Mouse (Mus musculus) embryo, embryonic 10.5 days (tissue): Measurements from ENCODE around the gene Ppp1r9b.
"Not testable (repeated sequence)": the region's sequence is repeated elsewhere in the genome, so short reads cannot be mapped to it uniquely, and the experiment has no call there.

Experiments
- DNase-seq: peaks from one replicate; pipeline ENCODE4 v3.0.0-alpha.2; 2015; ENCODE audit warnings: low spot score

The Ppp1r9b gene

GRCm38 (mm10) chr11:94990749-94991577, at the start of gene Ppp1r9b:
TSS of gene Ppp1r9b (plus strand) at chr11:94991035.
- DNase-seq, result peak; percentile 94

- DNase-seq, result no peak
Observed at GRCm38 (mm10) chr11:94941121-94941520, 49.7 kb upstream of the Ppp1r9b start.

GRCm38 (mm10) chr11:94941776-94942175, 49.1 kb upstream of the Ppp1r9b start:
- DNase-seq, result no peak

GRCm38 (mm10) chr11:94942282-94943023, 48.4 kb upstream of the Ppp1r9b start:
- peak; percentile 62 for DNase-seq

- DNase-seq, result no peak
Observed at GRCm38 (mm10) chr11:94943054-94943453, 47.8 kb upstream of the Ppp1r9b start.

- no peak for DNase-seq
Observed at GRCm38 (mm10) chr11:94944295-94944694, 46.5 kb upstream of the Ppp1r9b start.

GRCm38 (mm10) chr11:94945236-94945635, 45.6 kb upstream of the Ppp1r9b start:
- no peak for DNase-seq

GRCm38 (mm10) chr11:94952169-94952568, 38.7 kb upstream of the Ppp1r9b start:
- peak; percentile 46 for DNase-seq

GRCm38 (mm10) chr11:94955103-94955502, 35.7 kb upstream of the Ppp1r9b start:
- peak; percentile 33 for DNase-seq

GRCm38 (mm10) chr11:94957693-94958064, 33.2 kb upstream of the Ppp1r9b start:
- DNase-seq, result no peak

- DNase-seq, result peak; percentile 35
Observed at GRCm38 (mm10) chr11:94958065-94958858, 32.6 kb upstream of the Ppp1r9b start.

- DNase-seq, result no peak
Observed at GRCm38 (mm10) chr11:94962534-94963101, 28.2 kb upstream of the Ppp1r9b start.

GRCm38 (mm10) chr11:94967419-94967818, 23.4 kb upstream of the Ppp1r9b start, which contains the start of gene Hils1:
TSS of gene Hils1 (plus strand) at chr11:94967593.
- no peak for DNase-seq

GRCm38 (mm10) chr11:94968187-94968586, 22.6 kb upstream of the Ppp1r9b start:
- DNase-seq, result no peak

- not testable (repeated sequence) for DNase-seq
Observed at GRCm38 (mm10) chr11:94969709-94970108, 21.1 kb upstream of the Ppp1r9b start.

GRCm38 (mm10) chr11:94970210-94970943, 20.5 kb upstream of the Ppp1r9b start:
- DNase-seq, result peak; percentile 88

- no peak for DNase-seq
Observed at GRCm38 (mm10) chr11:94971895-94972615, 18.8 kb upstream of the Ppp1r9b start.

GRCm38 (mm10) chr11:94972887-94973286, 17.9 kb upstream of the Ppp1r9b start:
- no peak for DNase-seq

GRCm38 (mm10) chr11:94973313-94973712, 17.5 kb upstream of the Ppp1r9b start:
- peak; percentile 30 for DNase-seq

- DNase-seq, result no peak
Observed at GRCm38 (mm10) chr11:94974951-94975350, 15.9 kb upstream of the Ppp1r9b start.

- no peak for DNase-seq
Observed at GRCm38 (mm10) chr11:94976199-94976598, 14.6 kb upstream of the Ppp1r9b start, which contains the start of gene Sgca. TSS of gene Sgca (minus strand) at chr11:94976327.
